Mouse (Mus musculus) lung, postnatal 0 days (tissue): ENCODE results near the gene H2al1k. TPM values are rescaled to one million over a fixed set of nuclear protein-coding genes. Genes with fewer than 3 reads are reported as not detected.
"Not testable (repeated sequence)": the region's sequence is repeated elsewhere in the genome, so short reads cannot be mapped to it uniquely, and the experiment has no call there.

Source experiments
- ATAC-seq: fragments of 200-750 bp; cut with Nextera tagmentation; 2 replicates; pipeline ENCODE4 v1.8.0; 2017; ENCODE audit warnings: moderate library complexity
- DNase-seq: peaks from one replicate; pipeline ENCODE4 v3.0.0-alpha.2; 2016; ENCODE audit warnings: low spot score
- H3K27ac ChIP-seq: fragments of 300-500 bp; sonication (generic); 2 replicates; pipeline ENCODE4 v1.5.1; 2014; ENCODE audit warnings: antibody characterized with exemption, mild to moderate bottlenecking, low read length, mixed read lengths
- H3K27me3 ChIP-seq: fragments of 300-500 bp; sonication (generic); replicated peaks from 2 replicates; pipeline ENCODE4 v1.6.1; 2014; ENCODE audit warnings: low read length, mixed read lengths; ENCODE audit not compliant: insufficient read depth
- H3K36me3 ChIP-seq: fragments of 300-500 bp; sonication (generic); 2 replicates; pipeline ENCODE4 v1.6.1; 2014; ENCODE audit warnings: low read length, mixed read lengths; ENCODE audit not compliant: insufficient read depth
- H3K4me1 ChIP-seq: fragments of 300-500 bp; sonication (generic); 2 replicates; pipeline ENCODE4 v1.6.1; 2014; ENCODE audit warnings: antibody characterized with exemption, low read depth, low read length, mixed read lengths; ENCODE audit not compliant: insufficient read depth
- H3K4me2 ChIP-seq: fragments of 300-500 bp; sonication (generic); replicated peaks from 2 replicates; pipeline ENCODE4 v1.6.1; 2014; ENCODE audit warnings: low read depth, mild to moderate bottlenecking, low read length, moderate library complexity, mixed read lengths
- H3K4me3 ChIP-seq: fragments of 300-500 bp; sonication (generic); 2 replicates; pipeline ENCODE4 v1.5.1; 2014; ENCODE audit warnings: low read depth, low read length
- H3K9ac ChIP-seq: fragments of 300-500 bp; sonication (generic); replicated peaks from 2 replicates; pipeline ENCODE4 v1.6.1; 2014; ENCODE audit warnings: low read depth, mild to moderate bottlenecking
- H3K9me3 ChIP-seq: fragments of 300-500 bp; sonication (generic); 2 replicates; pipeline ENCODE4 v1.6.1; 2016; ENCODE audit warnings: low read length, mixed read lengths
- CTCF ChIP-seq: IDR thresholded peaks from 2 replicates; pipeline ENCODE4 v1.5.1; 2016; ENCODE audit warnings: antibody characterized with exemption, mild to moderate bottlenecking
- EP300 ChIP-seq: IDR thresholded peaks from 2 replicates; pipeline ENCODE4 v1.6.1; 2016; ENCODE audit warnings: antibody characterized with exemption, mild to moderate bottlenecking, control low read depth
- WGBS: fragments of 180-500 bp; shearing (Covaris S2); extraction: QIAGEN DNeasy Blood & Tissue Kit; methylation state at CpG from one replicate; pipeline ENCODE4 v1.1.7; 2014; 5-methylcytosine and 5-hydroxymethylcytosine counted together
- polyA plus RNA-seq: library from polyadenylated mRNA; unstranded; fragments of >200 nt; fragmentation: Nextera tagmentation; extraction: Ambion mirVana; gene quantifications from 2 replicates; pipeline ENCODE4 v1.2.1, GENCODE M21; 2015

Gene H2al1k
- 0.39 TPM in 1 of 2 replicates, not detected in the other for polyA plus RNA-seq

DNA sequence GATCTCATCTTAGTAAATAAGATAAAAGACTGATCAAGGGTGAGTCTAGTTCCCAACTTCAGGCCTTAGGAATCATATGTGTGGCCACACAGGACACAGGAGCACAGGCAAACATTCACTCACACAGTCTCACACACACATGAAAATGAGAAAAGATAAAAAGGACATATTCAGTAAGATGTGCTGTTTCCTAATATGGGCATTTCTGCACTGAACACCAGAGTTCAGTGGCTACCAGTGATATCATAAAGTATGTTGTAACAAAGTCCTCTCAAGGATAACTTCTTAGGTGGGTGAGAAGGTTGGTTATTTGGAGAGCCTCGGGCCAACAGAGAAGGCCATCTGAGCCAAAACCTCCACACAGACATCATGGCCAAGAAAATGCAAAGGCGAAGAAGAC is at the start of gene H2al1k:
Gene H2al1k (plus strand): TSS at position 301 of the 400 bp plus-strand sequence.
- not testable (repeated sequence) for H3K9ac ChIP-seq, H3K27me3 ChIP-seq, DNase-seq, H3K4me1 ChIP-seq, H3K4me3 ChIP-seq, H3K9me3 ChIP-seq, H3K27ac ChIP-seq, ATAC-seq, H3K4me2 ChIP-seq, H3K36me3 ChIP-seq
- no CpG with 5 or more reads among the region's 2 CpGs for WGBS

DNA sequence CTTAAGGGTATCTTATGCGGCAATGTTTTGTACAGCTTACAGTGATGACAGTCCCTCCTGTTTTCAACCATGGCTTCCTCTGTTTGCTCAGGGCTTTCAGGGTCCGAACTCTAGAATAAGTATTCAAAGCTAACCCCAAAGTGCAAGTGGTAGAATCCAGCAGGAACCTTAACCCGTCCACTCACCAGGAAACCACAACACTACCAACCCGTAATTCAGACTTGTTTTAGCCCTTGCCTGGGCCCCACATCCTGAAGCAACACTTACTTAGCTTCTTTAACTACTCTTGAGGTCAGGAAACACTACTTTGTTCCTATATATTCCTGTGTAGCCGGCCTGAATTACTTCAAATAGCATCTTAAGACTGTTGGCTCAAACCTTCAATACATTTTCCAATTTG is 47.6 kb upstream of the H2al1k start:
- no peaks in the 10 kb centered on the region for H3K27me3 ChIP-seq
- no peak overlapping the region for H3K9ac ChIP-seq
- H3K4me3 ChIP-seq, result no peak overlapping the region
- TF ChIP-seq CTCF (no peak), EP300 (no peak)
- no peaks in the 10 kb centered on the region for H3K9me3 ChIP-seq
- H3K4me2 ChIP-seq, result no peak overlapping the region
- H3K36me3 ChIP-seq, result no peaks in the 10 kb centered on the region
- WGBS, result 61% methylated on average over 5 of the region's 5 CpGs
- no peak overlapping the region for H3K27ac ChIP-seq
- ATAC-seq (no peak), DNase-seq (no peak)
- no peaks in the 10 kb centered on the region for H3K4me1 ChIP-seq

DNA sequence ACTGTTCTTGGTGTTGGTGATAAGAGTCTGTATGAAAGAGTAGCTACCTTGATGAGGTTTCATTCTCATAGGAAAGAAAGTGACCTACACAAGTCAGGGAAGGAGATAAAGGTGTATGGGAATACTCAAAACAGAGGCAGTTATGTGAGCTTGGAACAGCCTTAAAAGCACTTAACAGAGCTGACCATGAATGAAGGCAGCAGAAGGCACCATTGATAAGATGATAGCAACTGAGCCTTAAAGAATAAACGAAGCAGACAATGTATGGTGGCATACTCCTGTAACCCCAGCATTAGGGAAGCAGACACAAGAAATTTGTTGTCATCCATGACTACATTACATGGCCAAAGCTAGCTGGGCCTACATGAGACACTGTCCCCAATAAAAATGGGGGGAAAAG is 47.0 kb upstream of the H2al1k start:
- no peak for TF ChIP-seq EP300
- TF ChIP-seq CTCF, result no peak

DNA sequence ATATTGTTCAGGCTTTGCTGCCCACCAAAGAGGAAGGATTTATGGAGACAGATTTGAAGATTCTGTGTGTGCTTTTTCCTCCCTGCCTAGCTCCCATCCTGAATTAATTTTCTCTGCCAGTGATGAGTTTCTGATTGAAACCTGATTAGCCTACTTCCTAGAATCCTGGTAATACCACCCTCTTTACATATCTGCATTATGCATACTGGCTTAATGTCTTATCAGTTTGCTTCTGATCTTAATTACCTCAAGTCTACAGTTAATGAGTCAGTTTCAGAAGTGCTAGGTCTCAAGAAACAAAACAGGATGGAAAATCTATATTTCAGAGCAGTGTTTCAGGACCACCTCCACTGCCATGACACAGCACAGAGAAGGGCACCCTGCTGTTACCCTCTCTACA is 34.0 kb upstream of the H2al1k start:
- H3K4me1 ChIP-seq, H3K27me3 ChIP-seq, H3K9me3 ChIP-seq, ATAC-seq, H3K4me2 ChIP-seq, H3K36me3 ChIP-seq, H3K27ac ChIP-seq, DNase-seq, H3K4me3 ChIP-seq, H3K9ac ChIP-seq: not testable (repeated sequence)

More for the DNA sequence above, 47.0 kb upstream of the H2al1k start:
- no peak overlapping the region for H3K27ac ChIP-seq
- no peaks in the 10 kb centered on the region for H3K27me3 ChIP-seq
- DNase-seq (no peak), ATAC-seq (no peak)
- H3K4me2 ChIP-seq, result no peak overlapping the region
- H3K4me3 ChIP-seq, result no peak overlapping the region
- no peaks in the 10 kb centered on the region for H3K36me3 ChIP-seq
- H3K4me1 ChIP-seq, result no peaks in the 10 kb centered on the region
- H3K9me3 ChIP-seq, result no peaks in the 10 kb centered on the region
- no peak overlapping the region for H3K9ac ChIP-seq
- WGBS, result 63% methylated on average over 1 of the region's 1 CpGs

DNA sequence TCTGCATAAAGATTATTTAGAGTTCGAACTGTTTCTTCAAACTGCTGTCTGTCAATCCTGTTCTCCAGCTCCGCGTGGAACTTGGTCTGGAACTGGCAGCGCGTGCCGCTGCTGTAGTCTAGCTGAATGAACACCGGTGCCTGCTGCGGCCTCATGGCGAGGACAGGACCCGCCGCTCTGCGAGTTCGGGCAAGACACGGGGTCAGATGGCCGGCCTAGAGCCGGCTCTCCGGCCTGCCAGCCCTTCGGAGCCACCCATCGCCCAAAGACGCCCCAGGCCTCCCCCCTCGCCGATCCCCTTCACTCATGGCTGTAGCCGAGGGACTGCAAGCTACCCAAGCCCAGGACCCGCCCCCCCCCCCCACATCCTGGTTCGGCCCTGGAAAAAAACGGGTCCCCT is 22.5 kb upstream of the H2al1k start:
- H3K27ac ChIP-seq, H3K9ac ChIP-seq, H3K9me3 ChIP-seq, H3K27me3 ChIP-seq, H3K4me3 ChIP-seq, H3K36me3 ChIP-seq, DNase-seq, ATAC-seq, H3K4me1 ChIP-seq, H3K4me2 ChIP-seq: not testable (repeated sequence)
- 89% methylated on average over 20 of the region's 26 CpGs for WGBS

DNA sequence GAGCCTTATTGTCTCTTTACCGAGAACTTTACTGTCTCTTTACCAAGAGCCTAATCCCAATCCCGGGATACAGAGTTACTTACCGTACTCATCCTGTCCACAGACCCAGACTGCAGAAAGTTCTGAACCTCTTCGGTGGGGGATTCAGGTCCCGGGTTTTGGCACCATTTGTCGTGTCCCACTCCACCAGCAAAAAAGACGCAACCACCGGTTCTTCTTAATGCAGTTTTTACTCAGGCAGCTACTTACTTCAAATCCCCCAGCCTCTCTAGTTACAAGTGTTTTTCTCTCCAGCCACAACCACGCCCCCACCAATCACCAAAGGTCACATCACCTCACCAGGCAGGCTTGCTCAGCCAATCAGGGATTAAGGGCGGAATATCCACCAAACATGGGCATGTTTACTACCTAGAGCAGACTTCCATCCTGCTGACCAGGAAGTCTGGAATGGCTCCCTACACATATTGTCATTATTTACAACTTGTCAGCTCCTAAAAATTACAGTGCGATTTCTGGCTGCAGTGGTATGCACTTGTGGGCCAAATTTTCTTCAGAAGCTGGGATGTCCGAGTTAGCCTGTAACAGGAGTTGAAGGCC is 18.0 kb upstream of the H2al1k start:
- H3K27me3 ChIP-seq, H3K9ac ChIP-seq, H3K27ac ChIP-seq, H3K36me3 ChIP-seq, DNase-seq, ATAC-seq, H3K4me1 ChIP-seq, H3K4me2 ChIP-seq, H3K4me3 ChIP-seq, H3K9me3 ChIP-seq: not testable (repeated sequence)
- WGBS, result 76% methylated on average over 12 of the region's 12 CpGs

DNA sequence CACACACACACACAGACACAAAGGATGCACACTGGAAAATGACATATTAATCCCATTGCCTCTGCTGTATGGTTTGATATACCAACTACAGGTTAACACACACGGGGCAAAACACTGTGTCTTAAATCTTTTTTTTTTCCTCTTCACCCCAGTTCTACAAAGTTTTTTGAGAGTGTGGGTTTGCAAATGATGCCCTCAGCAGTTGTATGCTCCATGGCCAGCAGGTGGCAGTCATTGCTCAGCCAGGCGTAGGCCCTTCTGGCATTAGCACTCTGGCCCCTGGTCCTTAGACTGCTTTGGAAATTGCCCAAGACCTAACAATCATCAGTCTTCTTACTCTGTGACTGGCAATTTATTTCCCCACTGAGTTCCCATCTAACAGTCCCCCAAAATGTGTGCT is 17.4 kb upstream of the H2al1k start:
- H3K27ac ChIP-seq, DNase-seq, ATAC-seq, H3K36me3 ChIP-seq, H3K27me3 ChIP-seq, H3K9me3 ChIP-seq, H3K4me1 ChIP-seq, H3K9ac ChIP-seq, H3K4me2 ChIP-seq, H3K4me3 ChIP-seq: not testable (repeated sequence)
- WGBS, result 46% methylated on average over 1 of the region's 2 CpGs
- peak; percentile 43 for TF ChIP-seq CTCF

DNA sequence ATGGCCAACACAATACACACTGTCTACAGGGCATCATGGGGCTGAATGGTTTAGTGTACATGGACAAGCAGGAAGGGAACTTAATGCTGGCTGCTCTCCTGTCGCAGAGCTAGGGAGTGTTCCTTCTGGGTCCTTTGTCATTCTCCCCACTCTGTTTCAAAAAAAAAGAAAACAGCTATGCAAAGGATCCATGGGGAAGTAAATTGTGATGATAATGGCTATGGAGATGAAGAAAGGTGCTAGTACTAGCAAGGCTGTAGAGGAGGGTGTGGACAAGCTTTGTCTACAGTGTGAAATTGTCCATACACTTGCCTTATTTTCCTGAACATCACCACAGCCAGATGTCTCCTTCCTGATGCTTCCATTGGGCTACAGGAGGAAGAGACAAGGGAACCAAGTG is 15.4 kb upstream of the H2al1k start:
- not testable (repeated sequence) for H3K36me3 ChIP-seq, H3K4me2 ChIP-seq, H3K4me3 ChIP-seq, DNase-seq, ATAC-seq, H3K27ac ChIP-seq, H3K9ac ChIP-seq, H3K9me3 ChIP-seq, H3K27me3 ChIP-seq, H3K4me1 ChIP-seq
- WGBS, result 63% methylated on average over 1 of the region's 1 CpGs
